Mouse (Mus musculus) small intestine, adult 2 months (tissue): Measurements from ENCODE around the gene Pde4d.

Experiments
- CTCF ChIP-seq: fragments of 200-500 bp; IDR thresholded peaks from 2 replicates; pipeline ENCODE4 v1.5.1; 2012; ENCODE audit warnings: low read depth, mild to moderate bottlenecking, control low read depth, inconsistent platforms, low read length, moderate library complexity, mixed read lengths; ENCODE audit not compliant: insufficient replicate concordance, insufficient read length; ENCODE audit errors: extremely low read depth
- POLR2A ChIP-seq: fragments of 200-500 bp; IDR thresholded peaks from 2 replicates; pipeline ENCODE4 v1.6.1; 2012; ENCODE audit warnings: low read depth, mild to moderate bottlenecking, control low read depth, inconsistent platforms, low read length, moderate library complexity

- TF ChIP-seq CTCF, result no peak
- TF ChIP-seq POLR2A, result no peak
Observed at GRCm38 (mm10) chr13:109936866-109937265, 1487.1 kb downstream of the Pde4d start.
